Mouse (Mus musculus) spleen, adult 2 months (tissue): ENCODE results near the gene 0610009B22Rik. TPM values are rescaled to one million over a fixed set of nuclear protein-coding genes. Genes with fewer than 3 reads are reported as not detected.

Experiments used
- DNase-seq, 2 experiments: peaks; one replicate each; pipeline versions ENCODE4 v3.0.0 to v3.0.0-alpha.2; 2012 to 2021; ENCODE audit warnings: low spot score in 2 of 2, low read depth in 1 of 2
- H3K27ac ChIP-seq: fragments of 200-500 bp; 2 replicates; pipeline ENCODE4 v1.5.1; 2012; ENCODE audit warnings: low read length, inconsistent platforms; ENCODE audit not compliant: insufficient read depth
- H3K27me3 ChIP-seq: fragments of 200-500 bp; 2 replicates; pipeline ENCODE4 v1.6.1; 2012; ENCODE audit warnings: mild to moderate bottlenecking, moderate library complexity, low read length, inconsistent platforms; ENCODE audit not compliant: control insufficient read depth, insufficient read depth
- H3K36me3 ChIP-seq: fragments of 200-500 bp; 2 replicates; pipeline ENCODE4 v1.6.1; 2012; ENCODE audit warnings: mild to moderate bottlenecking, low read length, inconsistent platforms; ENCODE audit not compliant: control insufficient read depth, insufficient read depth
- H3K4me1 ChIP-seq: fragments of 200-500 bp; 2 replicates; pipeline ENCODE4 v1.6.1; 2011; ENCODE audit warnings: inconsistent platforms; ENCODE audit not compliant: control insufficient read depth, insufficient read depth, insufficient read length
- H3K4me3 ChIP-seq: fragments of 200-500 bp; 2 replicates; pipeline ENCODE4 v1.5.1; 2011; ENCODE audit warnings: mild to moderate bottlenecking, inconsistent platforms; ENCODE audit not compliant: insufficient read depth, insufficient read length; ENCODE audit errors: extremely low read depth
- CTCF ChIP-seq: fragments of 200-500 bp; IDR thresholded peaks from 2 replicates; pipeline ENCODE4 v1.5.1; 2011; ENCODE audit warnings: mild to moderate bottlenecking, inconsistent platforms; ENCODE audit not compliant: insufficient read depth, insufficient read length, insufficient replicate concordance; ENCODE audit errors: extremely low read depth
- POLR2A ChIP-seq: fragments of 200-500 bp; IDR thresholded peaks from 2 replicates; pipeline ENCODE4 v1.6.1; 2011; ENCODE audit warnings: low read depth, low read length, inconsistent platforms
- WGBS: fragments of 180-500 bp; shearing (Covaris S2); methylation state at CpG from one replicate; pipeline ENCODE4 v1.1.7; 2018; 5-methylcytosine and 5-hydroxymethylcytosine counted together
- polyA plus RNA-seq: library from polyadenylated mRNA; depleted of rRNA; stranded (reverse); fragments of >200 nt; gene quantifications from 2 replicates; pipeline ENCODE4 v1.2.3, GENCODE M21; 2012; rRNA removed

Gene 0610009B22Rik
- polyA plus RNA-seq, 1 experiment = 2.9 TPM

GRCm38 (mm10) chr11:51637971-51638414 lies 50.7 kb downstream of the 0610009B22Rik start:
- no peaks in the 10 kb centered on the region for H3K27me3 ChIP-seq
- TF ChIP-seq POLR2A (no peak), CTCF (no peak)
- peak; percentile 64 to 69 for DNase-seq
- H3K4me3 ChIP-seq = peak overlapping the region; percentile 41; the same call in 1 of the 2 replicates
- H3K4me1 ChIP-seq = peaks cover 8% of the 10 kb centered on the region; the same call in 1 of the 2 replicates
- H3K27ac ChIP-seq = peak overlapping the region; percentile 85
- H3K36me3 ChIP-seq = peaks cover 1% of the 10 kb centered on the region
- under 1% methylated on average over 17 of the region's 17 CpGs for WGBS

- TF ChIP-seq POLR2A (no peak), CTCF (peak; percentile 53; the same call in 1 of the 2 replicates)
- 7% methylated on average over 6 of the region's 6 CpGs for WGBS
Measured at GRCm38 (mm10) chr11:51636323-51636684, 52.4 kb downstream of the 0610009B22Rik start.

GRCm38 (mm10) chr11:51635525-51636322 lies 53.0 kb downstream of the 0610009B22Rik start, which contains the start of gene Rmnd5b:
Gene Rmnd5b (minus strand): TSS chr11:51635896.
- TF ChIP-seq POLR2A = peak; percentile 39; the same call in 1 of the 2 replicates
- TF ChIP-seq CTCF = no peak
- H3K4me3 ChIP-seq = peak within 1 kb of the TSS; percentile 61
- DNase-seq = peak; percentile 81 to 83
- peak within 1 kb of the TSS; percentile 92 for H3K27ac ChIP-seq
- no peaks in the 10 kb centered on the region for H3K27me3 ChIP-seq
- peaks cover 12% of the 10 kb centered on the region; the same call in 1 of the 2 replicates for H3K4me1 ChIP-seq
- no peaks in the 10 kb centered on the region for H3K36me3 ChIP-seq
- WGBS = under 1% methylated on average over 55 of the region's 61 CpGs

More at GRCm38 (mm10) chr11:51636323-51636684, 52.4 kb downstream of the 0610009B22Rik start:
- Histone ChIP-seq H3K36me3 (no peaks in the 10 kb centered on the region), H3K27ac (peak overlapping the region; percentile 92), H3K27me3 (no peaks in the 10 kb centered on the region), H3K4me1 (peaks cover 12% of the 10 kb centered on the region; the same call in 1 of the 2 replicates), H3K4me3 (peak overlapping the region; percentile 61)
- peak; percentile 68 to 73 for DNase-seq

Other genes starting within 250 kb of the 0610009B22Rik start
- gene Phykpl, start 104.1 kb downstream of the 0610009B22Rik start, polyA plus RNA-seq = 13.2 and 20.5 TPM in 2 replicates
- gene Hnrnpab, start 82.0 kb downstream of the 0610009B22Rik start, polyA plus RNA-seq = 146 and 314 TPM in 2 replicates
- gene Nhp2, start 69.1 kb downstream of the 0610009B22Rik start, polyA plus RNA-seq = 34.3 and 41.2 TPM in 2 replicates
- 71.2 and 87.4 TPM in 2 replicates for gene Rmnd5b, start 53.0 kb downstream of the 0610009B22Rik start, polyA plus RNA-seq
- gene N4bp3, start 38.0 kb downstream of the 0610009B22Rik start, polyA plus RNA-seq = 11.3 and 14.7 TPM in 2 replicates
- 3.4 and 5.0 TPM in 2 replicates for gene D930048N14Rik, start 37.9 kb downstream of the 0610009B22Rik start, polyA plus RNA-seq
- gene Sec24a, start 74.8 kb upstream of the 0610009B22Rik start, polyA plus RNA-seq = 10.0 and 13.5 TPM in 2 replicates
- gene Sar1b, start 74.8 kb upstream of the 0610009B22Rik start, polyA plus RNA-seq = 4.5 and 5.4 TPM in 2 replicates
- 24.8 and 27.2 TPM in 2 replicates for gene Jade2, start 168.8 kb upstream of the 0610009B22Rik start, polyA plus RNA-seq